Mouse (Mus musculus) embryonic facial prominence, embryonic 12.5 days (tissue): ENCODE data around the gene Atp2b2. TPM values are rescaled to one million over a fixed set of nuclear protein-coding genes. Genes with fewer than 3 reads are reported as not detected.

ENCODE experiments used
- ATAC-seq: fragments of 200-750 bp; cut with Nextera tagmentation; 2 replicates; pipeline ENCODE4 v1.8.0; 2017; ENCODE audit not compliant: insufficient number of reproducible peaks, insufficient read depth, low FRiP score, low TSS enrichment
- H3K27ac ChIP-seq: fragments of 300-500 bp; sonication (generic); 2 replicates; pipeline ENCODE4 v1.5.1; 2016; ENCODE audit warnings: mild to moderate bottlenecking
- H3K27me3 ChIP-seq: fragments of 300-500 bp; sonication (generic); 2 replicates; pipeline ENCODE4 v1.6.1; 2016; ENCODE audit warnings: mild to moderate bottlenecking, moderate library complexity
- H3K36me3 ChIP-seq: fragments of 300-500 bp; sonication (generic); 2 replicates; pipeline ENCODE4 v1.6.1; 2016; ENCODE audit warnings: mild to moderate bottlenecking
- H3K4me1 ChIP-seq: fragments of 300-500 bp; sonication (generic); 2 replicates; pipeline ENCODE4 v1.6.1; 2016
- H3K4me2 ChIP-seq: fragments of 300-500 bp; sonication (generic); replicated peaks from 2 replicates; pipeline ENCODE4 v1.6.1; 2016; ENCODE audit warnings: mild to moderate bottlenecking, moderate library complexity
- H3K4me3 ChIP-seq: fragments of 300-500 bp; sonication (generic); 2 replicates; pipeline ENCODE4 v1.5.1; 2016; ENCODE audit warnings: mild to moderate bottlenecking
- H3K9ac ChIP-seq: fragments of 300-500 bp; sonication (generic); 2 replicates; pipeline ENCODE4 v1.6.1; 2016; ENCODE audit warnings: mild to moderate bottlenecking, moderate library complexity
- H3K9me3 ChIP-seq: fragments of 300-500 bp; sonication (generic); 2 replicates; pipeline ENCODE4 v1.6.1; 2016; ENCODE audit warnings: mild to moderate bottlenecking, moderate library complexity
- WGBS: fragments of 180-500 bp; shearing (Covaris S2); methylation state at CpG from one replicate; pipeline ENCODE4 v1.1.7; 2016; 5-methylcytosine and 5-hydroxymethylcytosine counted together
- polyA plus RNA-seq: library from polyadenylated mRNA; unstranded; fragments of >200 nt; fragmentation: Nextera tagmentation; extraction: Ambion mirVana; gene quantifications from 2 replicates; pipeline ENCODE4 v1.2.1, GENCODE M21; 2016

The Atp2b2 gene
- polyA plus RNA-seq, 1 experiment from 2014 or later = 1.9 TPM

- no peak overlapping the region for H3K4me2 ChIP-seq
- H3K27ac ChIP-seq = no peak overlapping the region
- no peaks in the 10 kb centered on the region for H3K36me3 ChIP-seq
- no peak for ATAC-seq
- no peaks in the 10 kb centered on the region for H3K4me1 ChIP-seq
- H3K27me3 ChIP-seq = peaks cover 18% of the 10 kb centered on the region
- H3K9me3 ChIP-seq = no peaks in the 10 kb centered on the region
- no peak overlapping the region for H3K4me3 ChIP-seq
- WGBS = 58% methylated on average over 17 of the region's 17 CpGs
- H3K9ac ChIP-seq = no peak overlapping the region
These were observed 293.2 kb downstream of the Atp2b2 start for GRCm38 (mm10) chr6:113749119-113749685.

GRCm38 (mm10) chr6:113748351-113748750 is 294.1 kb downstream of the Atp2b2 start:
- WGBS = 37% methylated on average over 26 of the region's 26 CpGs
- no peaks in the 10 kb centered on the region for H3K36me3 ChIP-seq
- peak overlapping the region; percentile 27; the same call in 1 of the 2 replicates for H3K4me2 ChIP-seq
- H3K4me3 ChIP-seq = no peak overlapping the region
- no peaks in the 10 kb centered on the region for H3K9me3 ChIP-seq
- H3K9ac ChIP-seq = no peak overlapping the region
- no peak for ATAC-seq
- H3K4me1 ChIP-seq = no peaks in the 10 kb centered on the region
- no peak overlapping the region for H3K27ac ChIP-seq
- peaks cover 18% of the 10 kb centered on the region for H3K27me3 ChIP-seq

DNA sequence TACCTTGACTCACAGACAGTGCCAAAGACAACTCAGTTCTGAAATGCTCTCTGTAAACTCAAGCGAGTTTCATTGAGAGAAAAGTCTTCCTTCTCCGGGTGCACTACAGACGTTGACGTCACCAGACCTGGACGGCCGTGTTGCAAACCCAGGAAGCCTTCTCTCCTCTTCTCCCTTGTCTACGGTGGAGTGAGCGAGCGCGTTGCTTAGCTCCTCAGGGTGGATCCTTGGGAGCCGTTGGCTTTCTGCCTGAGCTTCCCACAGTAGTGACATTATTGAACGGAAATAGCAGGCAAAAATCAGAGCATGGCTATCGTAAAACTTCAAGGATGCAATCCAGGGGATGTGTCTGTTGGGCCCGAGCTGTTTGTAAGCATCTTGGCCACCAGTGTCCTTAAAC is 295.1 kb downstream of the Atp2b2 start:
- no peak overlapping the region for H3K4me3 ChIP-seq
- H3K4me1 ChIP-seq = no peaks in the 10 kb centered on the region
- no peak overlapping the region for H3K9ac ChIP-seq
- no peaks in the 10 kb centered on the region for H3K9me3 ChIP-seq
- WGBS = 89% methylated on average over 14 of the region's 14 CpGs
- H3K4me2 ChIP-seq = no peak overlapping the region
- H3K27ac ChIP-seq = no peak overlapping the region
- peaks cover 18% of the 10 kb centered on the region for H3K27me3 ChIP-seq
- no peak for ATAC-seq
- no peaks in the 10 kb centered on the region for H3K36me3 ChIP-seq

- no peak overlapping the region for H3K27ac ChIP-seq
- H3K9ac ChIP-seq = no peak overlapping the region
- H3K4me1 ChIP-seq = no peaks in the 10 kb centered on the region
- H3K36me3 ChIP-seq = no peaks in the 10 kb centered on the region
- no peak overlapping the region for H3K4me2 ChIP-seq
- H3K9me3 ChIP-seq = no peaks in the 10 kb centered on the region
- no peak for ATAC-seq
- no peak overlapping the region for H3K4me3 ChIP-seq
- H3K27me3 ChIP-seq = peaks cover 18% of the 10 kb centered on the region
These were observed 297.3 kb downstream of the Atp2b2 start for GRCm38 (mm10) chr6:113745117-113745516.

DNA sequence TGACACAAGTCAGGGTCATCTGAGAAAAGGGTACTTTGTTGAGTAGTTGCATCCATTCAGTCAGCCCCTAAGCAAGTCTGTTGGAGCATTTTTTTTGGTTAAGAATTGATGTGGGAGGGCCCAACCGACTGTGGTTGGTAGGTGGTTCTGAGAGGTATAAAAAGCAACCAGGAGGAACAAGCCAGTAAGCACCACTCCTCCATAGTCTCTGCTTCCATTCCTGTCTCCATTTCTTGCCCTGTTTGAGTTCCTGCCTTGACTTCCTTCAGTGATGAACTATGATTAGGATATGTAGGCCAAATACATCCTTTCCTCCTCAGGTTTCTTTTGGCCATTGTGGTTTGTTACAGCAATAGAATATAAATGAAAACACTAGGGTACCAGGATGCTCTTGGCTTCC is 299.3 kb downstream of the Atp2b2 start:
- Histone ChIP-seq H3K9ac (no peak overlapping the region), H3K36me3 (peaks cover 6% of the 10 kb centered on the region), H3K4me3 (no peak overlapping the region), H3K27ac (no peak overlapping the region), H3K9me3 (no peaks in the 10 kb centered on the region), H3K27me3 (peaks cover 6% of the 10 kb centered on the region; the same call in 1 of the 2 replicates), H3K4me1 (peaks cover 9% of the 10 kb centered on the region), H3K4me2 (no peak overlapping the region)
- 30% methylated on average over 1 of the region's 1 CpGs for WGBS
- ATAC-seq = no peak

DNA sequence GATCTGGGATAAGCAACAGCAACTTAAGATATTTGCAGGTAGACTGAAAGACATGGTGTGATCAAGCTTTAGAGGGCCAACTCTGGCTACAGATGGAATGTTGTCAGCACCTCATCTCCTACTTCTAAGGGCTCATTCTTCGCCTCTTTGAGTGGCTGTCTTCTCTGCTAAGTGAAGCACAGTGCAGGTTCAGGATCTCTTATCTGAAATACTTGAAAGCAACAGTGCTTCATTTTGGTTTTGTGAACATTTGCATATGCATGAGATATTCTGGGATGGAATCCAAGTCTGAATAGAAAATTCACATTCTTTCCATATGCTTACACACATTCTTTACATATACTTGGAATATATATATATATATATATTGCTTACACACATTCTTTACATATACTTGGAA is 300.1 kb downstream of the Atp2b2 start:
- Histone ChIP-seq H3K4me3 (no peak overlapping the region), H3K9me3 (no peaks in the 10 kb centered on the region), H3K4me1 (peaks cover 9% of the 10 kb centered on the region), H3K4me2 (no peak overlapping the region), H3K27me3 (0 out of 2 replicates have a peak, but pooled peaks cover 2% of the 10 kb centered on the region), H3K9ac (no peak overlapping the region), H3K27ac (no peak overlapping the region), H3K36me3 (peaks cover 12% of the 10 kb centered on the region)
- no peak for ATAC-seq
- WGBS = 75% methylated on average over 1 of the region's 1 CpGs

- Histone ChIP-seq H3K27ac (no peak overlapping the region), H3K9ac (no peak overlapping the region), H3K27me3 (no peaks in the 10 kb centered on the region), H3K36me3 (peaks cover 17% of the 10 kb centered on the region), H3K9me3 (no peaks in the 10 kb centered on the region), H3K4me2 (no peak overlapping the region), H3K4me1 (peaks cover 9% of the 10 kb centered on the region), H3K4me3 (no peak overlapping the region)
- WGBS = 63% methylated on average over 2 of the region's 2 CpGs
- no peak for ATAC-seq
These were observed 301.0 kb downstream of the Atp2b2 start for GRCm38 (mm10) chr6:113741425-113741824.

DNA sequence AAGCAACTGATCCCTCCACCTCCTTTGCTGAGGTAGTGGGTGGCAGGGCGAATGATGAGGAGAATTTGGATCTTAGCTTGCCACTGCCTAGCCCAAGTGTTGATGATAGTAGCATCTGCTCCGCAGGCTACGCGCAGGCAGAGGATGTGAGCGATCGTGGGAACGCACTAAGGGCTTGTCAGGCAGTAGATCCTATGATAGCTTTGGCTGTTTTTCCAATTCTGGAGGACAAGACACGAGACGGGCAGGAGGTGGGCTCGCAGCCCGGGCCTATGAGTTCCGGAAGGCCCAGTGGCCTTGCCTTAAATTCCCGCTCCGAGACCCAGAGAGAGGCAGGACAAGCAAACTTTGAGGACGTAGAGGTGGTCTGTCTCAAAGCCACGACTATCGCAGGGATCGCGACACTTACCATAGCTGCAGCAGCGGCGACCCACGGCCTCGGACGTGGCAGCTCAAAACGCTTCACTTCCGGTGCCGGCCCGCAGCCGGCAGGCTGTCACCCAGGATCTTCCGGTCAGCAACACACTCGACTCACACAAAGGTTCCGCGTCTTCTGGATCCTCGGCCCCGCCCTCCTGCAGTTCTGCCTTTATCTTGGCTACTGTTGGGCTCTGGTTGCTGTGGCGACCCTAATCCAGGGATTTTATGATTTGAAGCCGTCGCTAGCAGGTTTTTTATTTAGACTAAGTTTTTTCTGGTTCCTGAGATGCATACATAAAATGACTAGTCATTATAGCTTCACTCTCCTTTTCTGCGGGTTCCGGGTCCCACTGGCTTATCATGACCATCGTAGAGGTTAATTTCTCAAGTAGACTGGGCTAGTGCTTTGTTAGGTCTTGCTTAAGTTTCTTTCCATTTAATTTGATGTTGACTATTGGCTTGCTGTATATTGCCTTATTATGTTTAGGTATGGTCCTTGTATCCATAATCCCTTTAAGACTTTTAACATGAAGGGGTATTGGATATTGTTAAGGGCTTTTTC is 301.9 kb downstream of the Atp2b2 start, which contains the start of gene Sec13:
Sec13 (minus strand) TSS at position 508 of the 982 bp plus-strand sequence.
- Histone ChIP-seq H3K9ac (peak within 1 kb of the TSS; percentile 88), H3K27me3 (no peaks in the 10 kb centered on the region), H3K36me3 (peaks cover 26% of the 10 kb centered on the region), H3K4me3 (peak within 1 kb of the TSS; percentile 90), H3K4me2 (peak within 1 kb of the TSS; percentile 84), H3K4me1 (peaks cover 9% of the 10 kb centered on the region), H3K27ac (no peak within 1 kb of the TSS), H3K9me3 (no peaks in the 10 kb centered on the region)
- peak; percentile 70; the same call in 1 of the 2 replicates for ATAC-seq
- WGBS = 7% methylated on average over 41 of the region's 41 CpGs

- Histone ChIP-seq H3K4me1 (peaks cover 9% of the 10 kb centered on the region), H3K4me2 (no peak overlapping the region), H3K4me3 (no peak overlapping the region), H3K27ac (no peak overlapping the region), H3K9me3 (no peaks in the 10 kb centered on the region), H3K36me3 (peaks cover 56% of the 10 kb centered on the region), H3K27me3 (no peaks in the 10 kb centered on the region), H3K9ac (no peak overlapping the region)
- WGBS = 93% methylated on average over 9 of the region's 9 CpGs
- no peak for ATAC-seq
These were observed 304.9 kb downstream of the Atp2b2 start for GRCm38 (mm10) chr6:113737318-113738046.

DNA sequence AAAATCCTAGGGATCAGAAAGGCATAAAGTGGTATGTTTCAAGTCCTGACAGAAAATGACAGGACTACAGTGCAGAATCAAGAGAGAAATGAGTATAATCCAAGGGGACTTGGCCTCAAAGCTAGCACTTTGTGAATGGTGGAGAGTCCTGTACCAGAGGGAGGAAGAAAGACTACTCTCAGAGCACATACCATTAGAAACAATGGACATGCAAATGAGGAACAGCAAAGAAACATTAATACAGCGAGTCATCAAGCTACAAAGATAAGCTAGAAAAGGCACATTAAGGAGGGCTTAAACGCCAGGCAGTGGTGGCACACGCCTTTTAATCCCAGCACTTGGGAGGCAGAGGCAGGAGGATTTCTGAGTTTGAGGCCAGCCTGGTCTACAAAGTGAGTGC is 311.1 kb downstream of the Atp2b2 start:
- H3K27me3 ChIP-seq = no peaks in the 10 kb centered on the region
- no peak overlapping the region for H3K4me3 ChIP-seq
- H3K4me2 ChIP-seq = no peak overlapping the region
- H3K36me3 ChIP-seq = peaks cover 99% of the 10 kb centered on the region
- H3K9ac ChIP-seq = no peak overlapping the region
- ATAC-seq = no peak
- H3K9me3 ChIP-seq = no peaks in the 10 kb centered on the region
- H3K4me1 ChIP-seq = no peaks in the 10 kb centered on the region
- 91% methylated on average over 3 of the region's 3 CpGs for WGBS
- H3K27ac ChIP-seq = no peak overlapping the region

- Histone ChIP-seq H3K9ac (no peak overlapping the region), H3K27ac (no peak overlapping the region), H3K9me3 (no peaks in the 10 kb centered on the region), H3K4me1 (no peaks in the 10 kb centered on the region), H3K4me3 (no peak overlapping the region), H3K27me3 (no peaks in the 10 kb centered on the region), H3K36me3 (peaks cover 79% of the 10 kb centered on the region), H3K4me2 (no peak overlapping the region)
- WGBS = 86% methylated on average over 7 of the region's 7 CpGs
- ATAC-seq = no peak
These were observed 314.2 kb downstream of the Atp2b2 start for GRCm38 (mm10) chr6:113728181-113728580.
